Mouse (Mus musculus) urinary bladder, adult 2 months (tissue): ENCODE measurements around the gene Csnk2a2. TPM values are rescaled to one million over a fixed set of nuclear protein-coding genes. Genes with fewer than 3 reads are reported as not detected.
A peak's percentile ranks its signal among the peaks of the same experiment; 100 is the strongest.

Experiments
- DNase-seq: peaks from one replicate; pipeline ENCODE4 v3.0.0; 2022; ENCODE audit warnings: low spot score
- polyA plus RNA-seq: library from polyadenylated mRNA; depleted of rRNA; stranded (reverse); fragments of >200 nt; gene quantifications from 2 replicates; pipeline ENCODE4 v1.2.3, GENCODE M21; 2012; rRNA removed

Csnk2a2 gene
- 38.6 and 44.3 TPM in 2 replicates for polyA plus RNA-seq

DNA sequence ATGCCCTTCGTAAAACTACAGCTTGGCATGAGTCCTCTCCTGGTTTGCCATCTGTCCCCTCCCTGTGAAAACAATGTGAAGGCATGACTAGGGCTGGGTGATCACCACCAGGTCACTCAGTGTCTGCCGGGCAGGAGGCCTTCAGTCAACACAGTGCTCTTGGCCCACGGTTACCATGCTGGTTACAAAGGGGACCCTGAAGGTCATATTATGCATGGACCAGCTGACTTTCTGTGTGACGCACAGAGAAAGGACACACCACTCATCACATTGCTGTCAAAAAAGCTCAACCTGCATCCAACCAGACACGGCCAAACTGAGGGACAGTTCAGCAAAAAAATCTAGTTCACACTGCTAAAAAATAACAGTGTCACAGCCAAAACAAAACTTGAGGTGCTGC, at the start of gene Csnk2a2:
Gene Csnk2a2, minus strand, starts transcription at position 34 of the 400 bp plus-strand sequence.
- DNase-seq, result no peak

DNA sequence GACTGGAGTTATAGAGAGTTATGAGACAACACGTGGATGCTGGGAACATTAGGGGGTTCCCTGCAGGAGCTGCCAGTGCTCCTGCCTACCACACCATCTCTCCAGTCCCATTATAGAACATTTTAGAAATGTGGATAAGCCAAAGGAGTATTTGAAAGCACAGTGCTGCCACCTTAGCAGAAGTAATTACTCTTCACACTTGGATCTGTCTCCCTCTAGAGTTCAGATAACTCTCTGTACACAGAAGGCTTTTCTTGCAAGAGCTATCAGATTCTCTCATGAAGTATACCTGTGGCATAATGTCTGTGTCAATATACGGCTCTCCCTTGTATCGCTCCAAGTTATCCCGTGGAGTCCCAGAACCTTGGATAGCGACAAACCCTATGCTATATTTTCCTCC, 49.6 kb upstream of the Csnk2a2 start:
- DNase-seq, result no peak

GRCm38 (mm10) chr8:95533584-95534387, 43.9 kb upstream of the Csnk2a2 start, which contains the start of gene Ccdc113:
Gene Ccdc113, plus strand, starts transcription at chr8:95534085.
- peak; percentile 36 for DNase-seq

DNA sequence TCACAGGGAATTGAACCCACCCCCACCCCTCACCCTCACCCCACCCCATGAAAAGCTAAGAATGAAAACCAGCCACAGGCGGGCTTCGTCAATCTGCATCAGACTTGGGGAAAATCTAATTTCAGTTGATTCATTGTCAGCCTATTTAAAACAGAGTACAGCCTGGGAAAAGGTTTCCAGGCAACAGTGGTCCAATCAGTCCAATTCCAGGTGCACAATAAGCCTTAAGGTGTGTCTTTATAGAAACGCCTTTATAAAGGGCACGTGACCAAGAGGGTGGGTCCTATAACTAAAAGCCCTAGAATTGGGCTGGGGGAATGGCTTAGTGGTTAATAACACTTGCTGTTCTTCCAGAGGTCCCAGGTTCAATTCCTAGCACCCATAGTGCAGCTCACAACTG, 42.4 kb upstream of the Csnk2a2 start:
- DNase-seq, result no peak

DNA sequence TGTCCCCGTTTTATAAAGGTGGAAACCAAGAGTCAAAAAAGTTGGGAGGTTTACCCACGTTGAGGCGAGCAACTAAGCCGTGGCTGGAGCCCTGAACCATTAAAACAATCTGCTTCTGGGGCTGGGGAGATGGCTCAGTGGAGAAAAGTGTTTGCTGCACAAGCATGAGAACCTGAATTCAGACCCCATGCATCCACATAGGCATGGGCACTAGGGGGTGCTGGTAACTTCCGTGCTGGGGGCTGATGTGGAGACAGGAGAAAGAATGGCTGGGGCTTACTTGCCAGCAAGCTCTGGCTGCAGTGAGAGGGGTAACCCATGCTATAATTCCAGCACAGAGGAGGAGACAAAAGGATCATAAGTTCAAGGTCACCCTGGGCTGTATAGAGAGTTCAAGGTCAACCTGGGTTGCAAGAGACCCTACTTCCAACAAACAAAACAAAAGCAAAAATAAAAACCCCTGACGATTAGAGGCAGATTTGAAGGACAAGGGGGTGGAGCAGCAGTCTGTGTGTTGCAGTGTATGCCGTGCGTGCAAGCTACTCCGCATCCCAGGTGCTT, 39.0 kb upstream of the Csnk2a2 start:
- no peak for DNase-seq

- DNase-seq, result no peak
These were observed 38.4 kb upstream of the Csnk2a2 start for GRCm38 (mm10) chr8:95528194-95528593.

DNA sequence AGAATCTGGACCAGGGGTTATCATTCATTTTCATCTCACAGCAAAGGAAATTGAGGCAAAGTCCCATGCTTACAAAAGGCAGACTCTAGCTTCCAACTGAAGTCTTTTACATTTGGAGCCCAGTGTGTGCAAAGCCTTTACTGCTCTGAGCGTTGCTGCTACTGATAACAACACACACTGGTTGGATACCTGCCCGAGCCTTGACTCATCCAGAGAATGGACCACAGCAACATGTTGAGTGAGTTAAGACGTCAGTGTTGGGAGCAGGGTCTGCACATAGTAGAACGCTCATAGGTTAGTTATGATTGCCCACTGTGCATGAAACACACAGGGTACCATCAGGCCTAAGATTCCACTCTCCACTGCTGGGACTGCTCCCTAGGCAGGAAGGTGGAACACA, 34.2 kb upstream of the Csnk2a2 start:
- DNase-seq, result no peak

DNA sequence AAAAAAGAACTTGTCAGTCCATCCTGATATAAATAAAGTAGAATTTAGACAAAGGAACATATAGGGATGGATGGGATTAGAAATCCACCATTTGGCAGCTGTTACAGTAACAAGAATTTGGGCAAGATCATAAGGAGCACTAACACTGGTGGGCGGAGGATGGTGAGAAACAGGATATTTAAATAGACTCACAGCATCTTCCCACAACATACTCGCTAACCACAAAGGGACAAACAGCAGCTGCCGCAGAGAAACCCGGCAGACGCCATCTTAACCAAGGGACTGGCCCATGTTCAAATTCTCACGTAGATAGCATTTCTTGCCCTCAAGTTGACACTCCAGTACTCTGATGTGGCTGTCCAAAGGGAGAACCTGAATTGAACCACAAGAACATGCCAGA, 27.1 kb upstream of the Csnk2a2 start:
- no peak for DNase-seq

GRCm38 (mm10) chr8:95513219-95513618, 23.4 kb upstream of the Csnk2a2 start:
- DNase-seq, result peak; percentile 28

DNA sequence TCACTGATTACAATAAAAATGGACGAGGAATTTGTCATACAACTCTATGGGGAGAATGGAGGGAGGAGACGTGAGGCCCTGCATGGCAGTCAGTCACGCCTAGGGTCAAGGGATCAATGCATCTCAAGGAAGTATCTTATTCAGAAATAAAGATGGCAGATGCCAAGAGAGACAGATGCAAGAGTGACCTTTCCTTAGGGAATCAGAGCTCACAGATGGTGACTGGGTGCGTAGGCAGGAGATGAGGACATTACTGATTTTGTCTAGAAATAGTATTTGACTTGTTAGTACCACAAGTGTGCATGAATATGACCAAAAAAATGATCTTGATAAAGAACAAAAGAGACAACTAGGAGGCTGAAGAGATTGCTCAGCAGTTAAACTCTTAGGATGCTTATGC, 22.4 kb upstream of the Csnk2a2 start:
- no peak for DNase-seq

DNA sequence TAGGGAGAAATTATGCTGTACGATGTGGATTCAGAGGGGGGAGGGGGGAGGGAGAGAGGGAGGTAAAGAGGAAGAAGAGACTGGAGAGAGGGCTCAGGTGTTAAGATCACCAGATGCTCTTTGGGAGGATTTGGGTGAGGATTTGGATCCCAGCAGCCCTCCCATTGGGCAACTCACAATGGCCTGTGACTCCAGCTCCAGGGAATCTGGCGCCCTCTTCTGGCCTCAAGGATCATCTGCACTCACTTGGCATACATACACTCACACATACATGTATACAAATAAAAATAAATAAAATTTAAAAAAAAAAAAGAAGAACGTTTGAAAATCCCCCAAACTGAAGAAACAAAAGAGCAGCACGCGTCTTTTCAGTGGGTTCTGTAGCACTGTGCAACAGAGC, 16.4 kb upstream of the Csnk2a2 start:
- DNase-seq, result no peak

GRCm38 (mm10) chr8:95505606-95506005, 15.8 kb upstream of the Csnk2a2 start:
- DNase-seq, result no peak

DNA sequence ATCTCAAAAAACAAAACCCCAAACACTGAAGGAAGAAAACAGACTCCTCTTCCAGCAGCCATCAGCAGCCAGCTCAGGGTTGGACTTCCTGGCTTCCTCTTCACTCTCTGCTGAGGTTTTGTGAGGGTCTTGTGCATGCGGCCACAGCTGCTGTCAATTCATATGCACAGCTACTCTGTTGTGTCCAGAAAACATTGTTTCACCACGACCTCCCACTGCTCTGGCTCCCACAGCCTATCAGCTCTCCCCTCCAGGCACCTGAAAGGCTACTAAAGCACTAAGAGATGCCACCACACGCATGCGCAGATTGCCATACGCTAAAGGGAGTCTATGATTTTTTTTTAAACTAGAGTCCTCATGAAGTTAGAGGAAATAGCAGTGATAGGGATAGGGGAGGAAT, 15.0 kb upstream of the Csnk2a2 start:
- no peak for DNase-seq

GRCm38 (mm10) chr8:95502431-95502830, 12.6 kb upstream of the Csnk2a2 start:
- DNase-seq, result no peak

DNA sequence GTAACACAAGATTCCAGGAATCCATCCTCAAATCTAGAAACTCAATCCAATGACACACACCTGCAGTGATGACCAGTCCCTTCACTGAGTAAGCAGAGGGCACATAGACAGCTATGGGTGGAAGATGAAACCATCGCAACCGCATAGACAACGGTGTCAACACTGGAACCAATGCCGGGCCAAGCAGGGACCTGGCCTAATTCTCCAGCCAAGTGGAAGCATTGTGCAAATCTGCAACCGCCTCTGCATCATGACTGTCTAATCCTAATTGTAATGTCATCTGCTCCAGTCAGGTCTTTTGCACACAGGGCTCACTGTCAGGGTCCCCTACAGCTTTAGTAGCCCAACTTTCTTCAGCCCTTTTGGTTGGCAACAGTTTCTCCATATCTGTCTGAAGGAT, 10.6 kb upstream of the Csnk2a2 start:
- DNase-seq, result no peak

GRCm38 (mm10) chr8:95499266-95500064, 9.6 kb upstream of the Csnk2a2 start:
- no peak for DNase-seq

- DNase-seq, result no peak
These were observed 8.0 kb upstream of the Csnk2a2 start for GRCm38 (mm10) chr8:95497821-95498220.

GRCm38 (mm10) chr8:95496420-95496819, 6.6 kb upstream of the Csnk2a2 start:
- no peak for DNase-seq

GRCm38 (mm10) chr8:95495444-95495843, 5.6 kb upstream of the Csnk2a2 start:
- no peak for DNase-seq

- DNase-seq, result no peak
These were observed 2.2 kb upstream of the Csnk2a2 start for GRCm38 (mm10) chr8:95492057-95492456.

- peak; percentile 88 for DNase-seq
These were observed 1.0 kb downstream of the Csnk2a2 start for GRCm38 (mm10) chr8:95488698-95489332.
